Mouse (Mus musculus) kidney, embryonic 16.5 days (tissue): ENCODE data around the gene Pard3b. TPM values are rescaled to one million over a fixed set of nuclear protein-coding genes. Genes with fewer than 3 reads are reported as not detected.
A peak's percentile ranks its signal among the peaks of the same experiment; 100 is the strongest.
"Not testable (repeated sequence)": the region's sequence is repeated elsewhere in the genome, so short reads cannot be mapped to it uniquely, and the experiment has no call there.

Source experiments
- ATAC-seq: fragments of 200-750 bp; cut with Nextera tagmentation; 2 replicates; pipeline ENCODE4 v1.8.0; 2017; ENCODE audit warnings: moderate TSS enrichment; ENCODE audit not compliant: low FRiP score, low TSS enrichment
- H3K27ac ChIP-seq: fragments of 300-500 bp; sonication (generic); 2 replicates; pipeline ENCODE4 v1.5.1; 2014; ENCODE audit warnings: low read length
- H3K27me3 ChIP-seq: fragments of 300-500 bp; sonication (generic); 2 replicates; pipeline ENCODE4 v1.6.1; 2014; ENCODE audit warnings: low read length, control low read depth, mixed read lengths; ENCODE audit not compliant: insufficient read depth
- H3K36me3 ChIP-seq: fragments of 300-500 bp; sonication (generic); 2 replicates; pipeline ENCODE4 v1.6.1; 2014; ENCODE audit warnings: low read length, control low read depth, mixed read lengths; ENCODE audit not compliant: insufficient read depth
- H3K4me1 ChIP-seq: fragments of 300-500 bp; sonication (generic); 2 replicates; pipeline ENCODE4 v1.6.1; 2014; ENCODE audit warnings: low read length, control low read depth, mixed read lengths; ENCODE audit not compliant: insufficient read depth
- H3K4me2 ChIP-seq: fragments of 300-500 bp; sonication (generic); replicated peaks from 2 replicates; pipeline ENCODE4 v1.6.1; 2014; ENCODE audit warnings: low read depth, low read length
- H3K4me3 ChIP-seq: fragments of 300-500 bp; sonication (generic); 2 replicates; pipeline ENCODE4 v1.5.1; 2014; ENCODE audit warnings: mild to moderate bottlenecking, low read length
- H3K9ac ChIP-seq: fragments of 300-500 bp; sonication (generic); replicated peaks from 2 replicates; pipeline ENCODE4 v1.6.1; 2014; ENCODE audit warnings: low read length
- H3K9me3 ChIP-seq: fragments of 300-500 bp; sonication (generic); 2 replicates; pipeline ENCODE4 v1.6.1; 2016; ENCODE audit warnings: low read length, control low read depth
- WGBS: fragments of 180-500 bp; shearing (Covaris S2); extraction: QIAGEN DNeasy Blood & Tissue Kit; methylation state at CpG from one replicate; pipeline ENCODE4 v1.1.7; 2014; 5-methylcytosine and 5-hydroxymethylcytosine counted together
- polyA plus RNA-seq: library from polyadenylated mRNA; unstranded; fragments of >200 nt; fragmentation: Nextera tagmentation; extraction: Ambion mirVana; gene quantifications from 2 replicates; pipeline ENCODE4 v1.2.1, GENCODE M21; 2015

The Pard3b gene
- polyA plus RNA-seq, 1 experiment from 2014 or later = 17.6 TPM

DNA sequence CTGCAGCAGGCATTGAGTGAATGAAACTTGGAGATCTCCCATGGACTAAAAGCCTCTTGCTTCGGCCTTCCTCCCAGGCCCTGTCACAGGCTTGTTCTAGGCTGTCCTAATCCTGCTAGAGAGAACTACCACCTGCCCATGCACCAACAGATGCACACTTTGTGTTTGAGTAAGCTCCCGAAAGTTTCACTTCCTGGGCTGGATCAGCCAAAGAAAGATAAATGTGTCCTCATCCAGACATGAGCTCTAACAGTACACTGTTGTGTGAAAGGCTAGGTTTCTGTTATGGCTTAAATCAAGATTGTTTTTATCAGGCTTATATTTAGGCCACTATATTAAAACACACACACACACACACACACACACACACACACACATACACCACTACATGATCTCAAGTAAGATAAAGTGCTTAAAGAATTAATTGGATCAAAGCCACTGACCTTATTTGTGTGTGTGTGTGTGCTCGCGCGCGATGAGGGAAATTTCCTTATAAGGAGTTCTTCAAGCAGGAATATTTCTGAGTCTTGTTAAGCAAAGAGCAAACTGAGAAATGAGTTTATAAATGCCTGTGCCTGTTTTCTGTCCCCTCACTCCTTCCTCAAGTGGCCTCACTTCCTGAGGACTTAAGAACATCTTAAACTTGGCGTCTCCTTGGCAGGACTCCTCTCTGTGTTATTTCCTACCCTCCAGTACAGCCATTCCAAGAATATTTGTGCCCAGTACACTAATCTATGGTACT lies 940.6 kb downstream of the Pard3b start:
- H3K4me2 ChIP-seq = no peak overlapping the region
- H3K36me3 ChIP-seq = no peaks in the 10 kb centered on the region
- H3K27me3 ChIP-seq = no peaks in the 10 kb centered on the region
- no peak overlapping the region; the same call in 1 of the 2 replicates for H3K27ac ChIP-seq
- H3K9me3 ChIP-seq = no peaks in the 10 kb centered on the region
- WGBS = 61% methylated on average over 7 of the region's 7 CpGs
- no peaks in the 10 kb centered on the region for H3K4me1 ChIP-seq
- no peak overlapping the region for H3K4me3 ChIP-seq
- no peak overlapping the region for H3K9ac ChIP-seq
- no peak; the same call in 1 of the 2 replicates for ATAC-seq

DNA sequence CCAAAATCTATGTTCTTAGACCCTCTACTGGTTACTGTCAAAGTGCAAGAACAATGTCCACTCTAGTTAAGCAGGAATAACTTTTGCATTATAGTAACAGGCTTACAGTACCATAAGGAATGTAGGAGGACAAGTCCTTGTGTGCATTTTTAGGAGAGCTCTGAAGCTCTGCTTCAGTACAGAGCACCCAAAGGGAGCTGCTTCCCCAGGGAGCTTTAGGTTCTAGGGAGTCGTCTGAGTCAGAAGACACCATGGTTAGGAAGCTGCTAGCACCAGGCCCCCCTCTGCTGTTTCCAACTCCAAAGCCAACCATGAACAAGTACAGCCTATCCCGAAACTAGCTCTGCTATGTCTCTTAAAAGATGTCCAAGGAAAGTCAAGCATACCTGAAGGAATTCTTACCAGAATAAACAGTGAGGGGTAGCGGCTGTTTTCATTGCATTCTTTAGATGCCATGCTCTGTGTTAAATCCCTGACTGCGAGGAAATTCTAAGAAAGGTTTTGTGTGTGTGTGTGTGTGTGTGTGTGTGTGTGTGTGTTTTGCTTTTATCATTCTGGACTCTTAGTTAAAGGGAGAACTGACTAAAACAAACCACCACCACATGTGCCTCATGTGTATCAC lies 941.8 kb downstream of the Pard3b start:
- no peaks in the 10 kb centered on the region for H3K9me3 ChIP-seq
- no peak overlapping the region for H3K27ac ChIP-seq

DNA sequence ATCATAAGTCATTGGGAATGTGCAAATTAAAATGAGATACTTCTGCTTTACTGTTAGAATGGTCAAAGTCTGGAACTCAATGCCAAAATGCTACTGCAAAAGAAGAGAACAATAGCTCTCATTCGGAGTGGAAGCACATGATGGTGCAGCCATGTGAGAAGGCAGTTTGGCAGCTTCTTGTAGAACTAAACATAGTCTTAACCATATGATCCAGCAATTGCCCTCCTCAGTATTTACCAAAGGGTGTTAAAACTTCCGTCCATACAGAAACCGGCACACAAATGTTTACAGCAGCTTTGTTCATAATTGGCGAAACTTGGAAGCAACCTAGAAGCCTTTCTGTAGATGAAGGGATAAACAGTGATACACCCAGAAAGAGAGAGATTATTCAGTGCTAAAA lies 943.9 kb downstream of the Pard3b start:
- 84% methylated on average over 4 of the region's 4 CpGs for WGBS
- H3K27me3 ChIP-seq = no peaks in the 10 kb centered on the region
- H3K4me2 ChIP-seq = no peak overlapping the region
- H3K9ac ChIP-seq = no peak overlapping the region
- no peaks in the 10 kb centered on the region for H3K36me3 ChIP-seq
- H3K4me1 ChIP-seq = no peaks in the 10 kb centered on the region
- no peak overlapping the region for H3K27ac ChIP-seq
- H3K9me3 ChIP-seq = no peaks in the 10 kb centered on the region
- H3K4me3 ChIP-seq = no peak overlapping the region
- no peak for ATAC-seq

More for the DNA sequence above, 941.8 kb downstream of the Pard3b start:
- Histone ChIP-seq H3K4me3 (no peak overlapping the region), H3K4me1 (no peaks in the 10 kb centered on the region), H3K4me2 (no peak overlapping the region), H3K9ac (no peak overlapping the region), H3K27me3 (no peaks in the 10 kb centered on the region), H3K36me3 (no peaks in the 10 kb centered on the region)
- WGBS = 49% methylated on average over 4 of the region's 4 CpGs
- ATAC-seq = no peak

DNA sequence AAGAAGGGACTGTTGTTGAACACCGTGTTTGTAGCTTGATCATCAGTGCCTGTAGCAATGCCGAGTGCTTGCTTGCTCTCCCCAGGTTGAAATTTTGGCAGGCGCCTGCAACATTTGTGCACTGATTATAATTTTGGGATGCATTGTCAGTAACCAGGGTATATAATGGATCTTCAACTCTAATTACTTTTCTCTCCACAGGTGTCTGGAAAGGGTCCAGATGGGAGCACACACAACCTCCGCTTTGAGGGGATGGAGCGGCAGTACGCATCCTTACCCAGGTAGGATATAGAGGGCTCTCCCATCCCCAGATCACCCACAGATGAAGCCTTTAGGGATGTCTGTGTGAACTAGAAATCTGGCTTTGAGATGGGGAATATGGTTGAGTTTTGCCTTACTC lies 948.9 kb downstream of the Pard3b start:
- Histone ChIP-seq H3K27me3 (no peaks in the 10 kb centered on the region), H3K9me3 (no peaks in the 10 kb centered on the region)
- WGBS = 93% methylated on average over 6 of the region's 6 CpGs

DNA sequence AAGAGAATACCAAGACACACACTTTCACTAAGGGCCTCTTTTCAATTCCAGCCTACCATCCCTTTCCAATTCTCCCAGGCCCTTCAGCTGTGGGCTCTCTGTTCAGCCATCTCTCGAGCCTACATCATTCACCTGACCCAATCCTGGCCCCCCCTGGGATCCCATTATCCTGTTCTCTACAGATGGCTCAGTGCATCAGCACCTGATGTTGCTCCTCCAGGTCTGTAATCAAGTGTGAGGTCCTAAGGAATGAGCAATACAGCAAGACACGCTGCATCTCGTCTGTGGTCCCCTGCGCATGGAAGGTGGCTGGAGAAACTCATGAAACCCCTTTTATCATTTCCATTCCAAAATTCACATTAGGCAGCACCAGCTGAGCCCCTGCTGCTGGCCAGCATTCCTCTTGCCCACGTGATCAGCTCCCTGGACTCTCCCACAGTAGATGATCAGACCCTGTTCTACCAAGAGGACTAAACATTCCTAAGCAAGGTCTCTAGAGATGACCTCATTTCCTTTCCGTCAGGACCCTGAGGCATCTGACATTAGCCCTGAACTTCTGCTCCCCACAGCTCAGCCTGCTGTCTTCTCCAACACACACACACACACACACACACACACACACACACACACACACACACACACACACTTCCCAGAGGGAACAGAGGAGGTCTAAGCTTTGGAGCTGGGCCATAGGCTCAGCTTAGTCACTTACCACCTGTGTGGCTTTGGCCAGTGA lies 952.8 kb downstream of the Pard3b start:
- peak; percentile 80 for ATAC-seq
- Histone ChIP-seq H3K4me1 (peaks cover 4% of the 10 kb centered on the region; the same call in 1 of the 2 replicates), H3K36me3 (no peaks in the 10 kb centered on the region), H3K4me2 (no peak overlapping the region), H3K27ac (no peak overlapping the region), H3K9ac (no peak overlapping the region), H3K4me3 (no peak overlapping the region), H3K27me3 (no peaks in the 10 kb centered on the region), H3K9me3 (no peaks in the 10 kb centered on the region)
- 56% methylated on average over 6 of the region's 6 CpGs for WGBS

More for the DNA sequence above, 948.9 kb downstream of the Pard3b start:
- H3K36me3 ChIP-seq = no peaks in the 10 kb centered on the region
- no peak overlapping the region for H3K9ac ChIP-seq
- H3K4me1 ChIP-seq = peaks cover 4% of the 10 kb centered on the region; the same call in 1 of the 2 replicates
- H3K4me3 ChIP-seq = no peak overlapping the region
- no peak overlapping the region for H3K27ac ChIP-seq
- H3K4me2 ChIP-seq = no peak overlapping the region
- no peak for ATAC-seq

DNA sequence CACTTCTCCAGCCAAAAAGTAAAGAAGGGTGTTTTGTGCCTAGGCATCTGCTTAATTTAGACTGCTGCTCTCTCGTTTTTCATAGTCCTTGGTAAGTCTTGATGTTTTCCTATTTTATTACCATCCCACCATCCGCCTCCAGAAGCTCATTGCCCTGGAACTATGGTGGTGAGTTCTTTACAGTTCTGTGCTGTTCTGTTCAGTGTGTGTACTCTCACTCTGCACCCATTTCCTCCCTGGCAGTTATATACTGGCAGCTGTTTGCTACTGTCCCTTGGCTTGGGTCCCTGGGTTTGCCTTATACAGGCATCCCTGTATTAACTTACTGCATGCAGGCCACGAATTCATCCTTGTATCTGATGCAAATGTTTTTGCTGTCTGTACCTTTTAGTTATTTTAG lies 956.8 kb downstream of the Pard3b start:
- Histone ChIP-seq H3K27ac (no peak overlapping the region), H3K4me2 (no peak overlapping the region), H3K4me3 (no peak overlapping the region), H3K9me3 (no peaks in the 10 kb centered on the region), H3K4me1 (peaks cover 4% of the 10 kb centered on the region; the same call in 1 of the 2 replicates), H3K27me3 (no peaks in the 10 kb centered on the region), H3K36me3 (no peaks in the 10 kb centered on the region), H3K9ac (no peak overlapping the region)
- no peak for ATAC-seq
- 68% methylated on average over 3 of the region's 3 CpGs for WGBS

DNA sequence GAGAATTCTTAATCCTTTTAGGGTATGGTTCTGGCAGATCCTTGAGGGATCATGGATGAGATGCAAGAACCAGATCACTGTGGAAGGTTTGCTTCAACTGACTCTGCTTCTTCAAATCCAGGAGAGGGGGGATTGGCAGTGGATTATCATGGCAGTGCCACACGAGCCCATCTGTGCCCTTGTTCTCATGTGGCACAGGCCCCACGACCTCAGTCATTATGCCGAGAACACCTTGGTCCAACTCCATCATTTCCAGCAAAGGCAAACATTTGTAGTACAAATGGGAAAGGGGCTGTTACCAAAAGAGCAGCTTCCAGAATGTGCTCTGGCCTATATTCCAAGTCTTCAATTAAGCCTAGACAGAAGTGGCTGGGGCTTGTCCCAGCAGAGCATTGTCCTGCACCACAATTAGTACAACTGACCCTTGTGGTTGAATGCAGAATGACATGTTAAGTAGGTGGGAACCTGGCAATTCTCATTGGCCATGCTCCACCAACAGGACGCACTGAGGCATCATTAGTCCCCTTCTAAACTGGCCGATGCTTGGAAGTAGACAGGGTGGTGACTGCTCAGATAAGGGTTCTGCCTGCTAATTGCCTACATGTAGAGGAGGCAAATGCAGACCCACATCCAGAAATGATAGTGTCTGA lies 959.3 kb downstream of the Pard3b start:
- Histone ChIP-seq H3K4me1 (no peaks in the 10 kb centered on the region), H3K27ac (no peak overlapping the region), H3K4me2 (no peak overlapping the region), H3K9ac (no peak overlapping the region), H3K9me3 (no peaks in the 10 kb centered on the region), H3K36me3 (no peaks in the 10 kb centered on the region), H3K4me3 (no peak overlapping the region), H3K27me3 (no peaks in the 10 kb centered on the region)
- WGBS = 83% methylated on average over 5 of the region's 5 CpGs
- ATAC-seq = no peak

DNA sequence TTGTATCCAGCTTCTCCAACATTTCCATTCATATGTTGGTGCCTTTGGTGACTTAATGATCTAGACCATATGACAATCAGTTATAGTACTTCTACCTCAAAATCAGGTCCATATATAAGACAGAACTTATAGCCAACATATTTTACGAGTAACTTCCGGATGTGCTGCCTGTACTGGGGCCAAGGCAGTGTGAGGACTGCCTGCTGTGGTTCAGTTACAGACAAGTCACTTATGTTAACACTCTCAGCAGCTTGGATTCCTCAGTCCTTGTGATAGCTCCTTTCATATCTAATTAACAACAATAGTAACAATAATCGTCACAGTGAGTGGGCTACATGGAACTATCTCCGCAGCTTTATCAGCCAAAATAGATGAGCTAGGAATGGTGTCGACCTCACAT lies 959.9 kb downstream of the Pard3b start:
- H3K4me1 ChIP-seq = no peaks in the 10 kb centered on the region
- H3K27ac ChIP-seq = no peak overlapping the region
- no peak overlapping the region for H3K4me2 ChIP-seq
- no peaks in the 10 kb centered on the region for H3K27me3 ChIP-seq
- no peak overlapping the region for H3K4me3 ChIP-seq
- no peak overlapping the region for H3K9ac ChIP-seq
- H3K9me3 ChIP-seq = no peaks in the 10 kb centered on the region
- WGBS = 70% methylated on average over 5 of the region's 5 CpGs
- ATAC-seq = no peak
- H3K36me3 ChIP-seq = no peaks in the 10 kb centered on the region

DNA sequence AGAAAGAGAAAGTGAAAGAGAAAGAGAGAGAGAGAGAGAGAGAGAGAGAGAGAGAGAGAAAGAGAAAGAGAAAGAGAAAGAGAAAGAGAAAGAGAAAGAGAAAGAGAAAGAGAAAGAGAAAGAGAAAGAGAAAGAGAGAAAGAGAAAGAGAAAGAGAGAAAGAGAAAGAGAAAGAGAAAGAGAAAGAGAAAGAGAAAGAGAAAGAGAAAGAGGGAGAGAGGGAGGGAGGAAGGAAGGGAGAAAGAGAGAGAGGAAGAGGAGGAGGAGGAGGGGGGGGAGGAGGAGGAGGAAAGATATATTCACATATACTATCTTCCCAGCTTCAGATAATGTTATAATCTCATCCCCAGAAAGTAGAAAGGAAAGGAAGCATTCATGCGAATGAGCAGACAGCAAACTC lies 966.0 kb downstream of the Pard3b start:
- not testable (repeated sequence) for H3K9me3 ChIP-seq, H3K27ac ChIP-seq, ATAC-seq, H3K4me2 ChIP-seq, H3K4me1 ChIP-seq, H3K4me3 ChIP-seq, H3K36me3 ChIP-seq, H3K9ac ChIP-seq, H3K27me3 ChIP-seq
- WGBS = 71% methylated on average over 1 of the region's 1 CpGs
